Mouse (Mus musculus): ENCODE data around the gene Nfatc3.

Gene Nfatc3

GRCm38 (mm10) chr8:106145331-106145730 is 86.7 kb downstream of the Nfatc3 start:
- in situ Hi-C loops (cut with MboI): loop anchor here (25.0 kb wide), 1 partner anchor 517 kb away; no protein-coding TSS in a partner anchor

GRCm38 (mm10) chr8:106146014-106146413 is 87.4 kb downstream of the Nfatc3 start:
- in situ Hi-C loops (cut with MboI): loop anchor here (25.0 kb wide), 1 partner anchor 516 kb away; no protein-coding TSS in a partner anchor

DNA sequence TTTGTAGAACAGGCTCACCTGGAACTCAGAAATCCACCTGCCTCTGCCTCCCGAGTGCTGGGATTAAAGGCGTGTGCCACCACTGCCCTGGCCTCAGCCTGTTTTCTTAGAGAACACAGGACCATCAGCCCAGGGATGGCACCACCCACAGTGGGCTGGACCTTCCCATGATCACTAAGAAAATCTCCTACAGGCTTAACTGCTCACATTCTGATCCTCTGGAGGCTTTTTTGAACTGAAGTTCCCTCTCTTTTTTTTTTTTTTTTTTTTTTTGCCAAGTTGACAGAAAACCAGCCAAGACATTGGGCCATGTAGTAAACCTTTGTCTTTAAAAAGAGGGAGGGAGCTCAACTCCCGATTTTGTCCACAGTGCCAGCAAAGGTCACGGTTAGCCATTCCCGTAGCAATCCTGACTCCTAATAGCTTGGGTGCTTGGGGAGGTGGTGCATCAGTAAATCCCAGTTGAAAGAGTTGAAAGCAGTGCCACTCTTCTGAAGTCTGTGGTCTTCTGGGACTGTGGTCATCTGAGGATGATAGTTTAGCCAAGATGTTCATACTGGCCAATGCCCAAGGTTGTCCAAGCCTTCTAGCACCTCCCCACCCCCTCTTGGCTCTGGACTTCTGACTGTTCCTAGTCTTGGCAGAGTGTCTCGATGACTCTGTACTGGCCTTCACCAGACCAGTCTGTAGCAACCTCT is 89.4 kb downstream of the Nfatc3 start:
- in situ Hi-C loops (cut with MboI): loop anchor here (25.0 kb wide), 1 partner anchor 514 kb away; no protein-coding TSS in a partner anchor

DNA sequence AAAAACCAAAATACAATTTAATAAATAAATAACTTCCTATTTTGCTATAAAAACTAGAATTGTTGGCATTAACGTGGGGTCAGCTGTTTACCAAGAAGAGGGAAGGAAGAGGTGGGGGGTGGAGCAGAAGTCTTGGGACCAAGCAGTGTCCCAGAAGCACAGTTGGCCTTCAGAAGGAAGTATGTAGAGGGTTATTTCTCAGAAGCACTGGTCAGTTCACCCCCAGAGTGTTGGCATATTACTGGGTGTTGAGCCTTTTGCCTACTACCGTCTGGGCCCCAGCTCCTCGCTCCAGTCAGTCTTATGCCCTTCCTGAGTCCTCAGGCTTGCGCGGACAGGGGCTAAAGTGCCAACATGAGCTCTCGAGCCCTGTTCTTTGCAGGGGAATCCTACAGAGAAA is 90.4 kb downstream of the Nfatc3 start:
- in situ Hi-C loops (cut with MboI): loop anchor here (25.0 kb wide), 1 partner anchor 513 kb away; no protein-coding TSS in a partner anchor

GRCm38 (mm10) chr8:106149801-106150652 is 91.4 kb downstream of the Nfatc3 start, which contains the start of gene Pla2g15:
Pla2g15 (plus strand) TSS chr8:106150399.
- in situ Hi-C loops (cut with MboI): loop anchor here (25.0 kb wide), 1 partner anchor 512 kb away; no protein-coding TSS in a partner anchor

GRCm38 (mm10) chr8:106150653-106151000 is 92.0 kb downstream of the Nfatc3 start:
- in situ Hi-C loops (cut with MboI): no loop called here

DNA sequence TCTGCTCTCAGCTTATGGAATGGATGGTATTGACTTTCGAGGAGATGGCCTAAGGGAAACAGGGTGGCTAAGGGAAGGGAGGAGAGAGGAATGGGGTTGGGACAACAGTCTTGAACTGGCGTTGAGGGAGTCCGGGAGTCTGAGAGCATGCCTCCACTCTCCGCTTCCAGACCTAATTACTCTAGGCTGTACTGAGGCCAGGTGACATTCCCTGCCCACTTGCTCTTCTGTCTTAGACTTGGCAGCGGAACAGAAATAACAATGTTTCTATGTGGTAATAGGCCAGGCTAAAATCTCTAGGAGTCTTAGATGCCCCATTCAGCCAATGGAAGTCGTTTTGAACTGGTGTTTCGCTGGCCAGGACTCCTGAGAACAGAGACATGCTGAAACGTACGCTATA is 92.4 kb downstream of the Nfatc3 start:
- in situ Hi-C loops (cut with MboI): no loop called here

DNA sequence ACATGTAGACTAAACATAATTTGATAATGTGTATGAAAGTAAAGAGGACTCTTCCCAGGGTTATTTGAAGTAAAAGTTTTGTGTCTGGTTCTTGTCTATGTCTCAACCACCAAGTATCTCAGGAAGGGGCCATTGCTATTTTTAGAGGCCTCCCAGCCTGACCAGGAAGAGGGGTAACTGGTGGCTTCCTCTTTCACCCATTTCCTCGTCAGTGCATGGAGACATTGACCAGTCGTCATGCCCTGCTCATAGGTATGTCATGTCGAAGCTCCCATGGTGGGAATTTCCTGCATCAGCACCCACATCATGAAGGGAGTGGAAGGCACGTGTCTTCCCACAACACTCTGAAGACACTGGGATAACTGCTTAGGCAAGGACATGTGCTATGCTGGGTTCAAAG is 94.2 kb downstream of the Nfatc3 start:
- in situ Hi-C loops (cut with MboI): no loop called here

DNA sequence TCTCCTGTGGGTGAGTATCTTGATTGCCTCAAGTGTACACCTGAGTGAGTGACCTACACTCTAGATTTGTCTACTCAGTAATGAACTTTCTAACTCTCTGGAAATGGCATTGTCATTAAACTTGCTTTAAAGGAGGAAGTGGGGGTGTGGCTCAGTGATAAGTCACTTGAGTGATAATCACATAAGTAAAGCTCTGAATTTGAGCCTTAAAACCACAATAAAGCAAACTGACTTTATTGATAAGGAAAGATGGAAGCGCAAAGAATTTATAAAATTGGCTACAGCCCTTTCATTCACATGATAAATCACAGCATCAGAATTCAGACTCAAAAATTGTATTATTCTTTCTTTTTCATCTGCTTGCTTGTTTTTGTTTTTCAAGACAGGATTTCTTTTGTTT is 98.8 kb downstream of the Nfatc3 start:
- in situ Hi-C loops (cut with MboI): no loop called here

GRCm38 (mm10) chr8:106158381-106158780 is 99.7 kb downstream of the Nfatc3 start:
- in situ Hi-C loops (cut with MboI): no loop called here

DNA sequence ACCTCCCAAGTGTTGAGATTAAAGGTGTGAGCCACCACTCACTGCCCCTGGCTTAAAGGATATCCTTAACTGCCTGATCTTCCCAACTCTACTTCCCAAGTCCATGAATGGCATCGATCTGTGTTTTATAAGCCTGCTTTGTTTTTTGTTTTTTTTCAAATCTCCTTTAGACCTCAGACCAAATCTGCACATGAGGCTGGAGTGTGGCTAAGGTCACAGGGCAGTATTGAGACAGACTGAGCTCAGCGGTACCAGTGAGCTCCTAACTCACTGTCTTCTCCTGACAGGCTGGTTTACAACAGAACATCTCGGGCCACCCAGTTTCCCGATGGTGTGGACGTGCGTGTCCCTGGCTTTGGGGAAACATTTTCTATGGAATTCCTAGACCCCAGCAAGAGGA is 101.2 kb downstream of the Nfatc3 start:
- in situ Hi-C loops (cut with MboI): no loop called here

DNA sequence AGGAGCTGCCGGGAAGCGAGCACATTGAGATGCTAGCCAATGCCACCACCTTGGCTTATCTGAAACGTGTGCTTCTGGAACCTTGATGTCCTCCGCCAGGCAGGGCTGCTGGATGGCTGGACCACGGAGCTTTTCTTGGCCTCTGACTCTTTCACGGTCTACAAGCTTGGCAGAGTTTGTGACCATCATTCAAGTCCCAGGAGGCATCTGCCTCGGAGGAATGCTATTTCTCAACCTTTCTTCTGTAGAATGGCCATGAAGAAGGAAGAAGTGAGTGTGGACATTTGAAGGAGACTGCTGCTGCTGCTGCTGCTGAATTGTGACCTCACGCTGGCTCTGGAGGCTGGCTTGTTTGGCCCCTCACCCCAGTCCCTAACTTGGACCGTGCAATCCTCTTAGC is 104.6 kb downstream of the Nfatc3 start:
- in situ Hi-C loops (cut with MboI): no loop called here

GRCm38 (mm10) chr8:106165460-106165859 is 106.8 kb downstream of the Nfatc3 start:
- in situ Hi-C loops (cut with MboI): no loop called here

DNA sequence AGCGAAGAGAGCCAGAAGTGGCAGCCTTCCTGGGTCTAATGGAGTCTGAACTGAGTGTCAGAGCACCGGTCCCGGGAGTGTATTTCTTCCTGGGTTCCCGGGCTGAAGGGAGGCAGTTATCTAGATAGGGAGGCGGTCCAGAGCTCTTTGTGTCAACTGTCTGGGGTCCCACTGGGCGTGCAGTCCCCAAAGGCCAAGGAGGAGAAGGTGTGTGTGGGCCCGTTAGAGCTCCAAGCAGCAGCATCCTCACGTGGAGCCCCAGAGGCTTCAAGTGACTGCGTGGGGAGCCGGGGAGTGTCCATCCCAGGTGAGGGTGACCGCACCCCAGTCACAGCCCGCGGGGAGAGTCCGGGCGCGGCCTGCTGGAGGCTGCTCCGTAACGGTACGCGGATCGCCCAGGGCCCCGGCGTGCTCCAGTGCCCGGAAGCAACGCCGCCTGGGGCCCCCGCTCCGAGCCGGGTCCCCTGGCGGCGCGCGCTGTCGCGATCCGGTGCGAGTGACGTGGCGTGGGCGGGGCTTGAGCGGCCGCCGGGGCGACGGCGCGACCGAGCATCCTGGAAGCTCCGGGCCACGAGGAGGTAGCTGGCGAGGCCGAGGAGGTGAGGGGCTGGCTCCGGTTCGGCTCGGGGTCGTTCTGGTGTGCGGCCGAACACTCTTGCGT is 109.8 kb downstream of the Nfatc3 start, which contains the start of gene Slc7a6:
TSS of gene Slc7a6 (plus strand) at position 502 of the 661 bp plus-strand sequence.
- in situ Hi-C loops (cut with MboI): no loop called here

DNA sequence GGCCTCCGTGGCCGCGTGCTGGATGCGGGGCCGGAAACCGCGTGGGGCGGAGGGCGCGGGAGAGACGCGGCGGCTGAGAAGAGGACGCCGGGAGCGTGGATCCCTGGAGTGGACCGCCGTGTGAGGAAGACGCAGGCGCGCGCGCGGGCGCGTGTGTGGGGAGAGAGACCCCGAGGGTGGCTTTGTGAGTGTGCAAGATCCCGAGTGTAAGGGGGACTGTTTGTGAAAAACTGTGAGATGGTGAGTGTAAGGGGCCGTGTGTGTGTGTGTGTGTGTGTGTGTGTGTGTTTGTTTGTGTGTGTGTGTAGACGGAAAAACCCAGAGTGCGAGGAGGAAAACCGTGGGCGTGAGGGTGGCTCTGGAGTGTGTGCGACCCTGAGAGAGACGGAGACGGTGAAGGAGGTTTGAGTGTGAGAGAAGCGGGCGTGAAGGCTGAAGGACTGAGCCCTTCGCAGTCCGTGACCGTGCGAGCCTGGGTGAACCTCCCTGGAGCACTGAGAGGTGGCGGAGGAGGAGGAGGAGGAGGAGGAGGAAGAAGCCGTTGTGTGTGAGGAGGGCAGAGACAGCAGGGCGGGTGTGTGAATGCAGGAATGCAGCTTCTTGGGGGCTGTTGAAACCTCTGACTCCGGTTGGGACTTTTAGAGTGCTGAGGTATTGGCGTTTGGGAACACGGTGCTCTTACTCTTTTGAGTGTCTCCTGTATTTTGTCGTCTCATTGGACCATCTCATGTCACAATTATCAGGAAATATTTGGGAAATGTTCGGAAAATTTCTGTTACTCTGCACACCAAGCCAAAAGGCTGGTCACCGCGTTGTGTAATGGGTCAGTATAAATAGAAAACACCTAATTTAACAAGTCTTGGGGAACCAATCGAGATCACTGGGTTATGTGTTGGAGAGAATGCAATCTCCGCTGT is 110.6 kb downstream of the Nfatc3 start:
- in situ Hi-C loops (cut with MboI): no loop called here

- in situ Hi-C loops (cut with MboI): no loop called here
Measured at GRCm38 (mm10) chr8:106169934-106170480, 111.4 kb downstream of the Nfatc3 start.

DNA sequence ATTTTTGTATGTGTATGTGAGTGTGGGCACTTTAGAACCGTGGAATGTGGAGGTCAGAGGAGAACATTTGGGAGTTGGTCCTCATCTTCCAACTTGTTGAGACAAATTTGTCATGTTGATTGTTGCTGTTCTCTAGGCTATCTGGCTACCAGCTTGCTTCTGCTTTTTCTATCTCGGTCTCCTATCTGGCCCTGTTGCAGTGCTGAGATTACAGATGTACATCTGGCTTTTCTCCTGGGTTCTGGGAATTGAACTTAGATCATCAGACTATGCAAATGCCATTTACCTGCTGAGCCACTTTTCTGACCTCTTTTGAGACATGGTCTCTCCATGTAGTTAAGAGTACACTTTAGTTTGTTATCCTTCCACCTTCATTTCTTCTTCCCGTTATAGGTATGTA is 114.9 kb downstream of the Nfatc3 start:
- in situ Hi-C loops (cut with MboI): no loop called here

DNA sequence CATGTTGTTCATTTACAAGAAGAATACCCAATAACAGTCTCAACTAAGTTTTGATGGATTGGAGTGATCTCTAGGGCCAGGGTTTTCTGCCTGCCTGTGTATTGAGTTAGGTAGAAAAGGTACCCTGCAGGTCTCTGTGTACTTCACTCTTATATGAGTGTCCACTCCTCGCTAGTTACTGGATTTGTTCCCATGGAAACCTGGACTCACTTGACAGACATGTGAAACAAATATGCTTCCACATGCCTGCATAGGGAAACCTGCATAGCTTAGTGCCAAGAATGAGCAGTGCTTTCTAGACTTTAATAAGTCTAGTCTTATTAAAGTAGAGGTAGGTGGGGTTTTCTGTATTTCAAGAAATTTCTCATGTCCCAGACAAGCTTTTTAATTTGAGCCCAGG is 118.3 kb downstream of the Nfatc3 start:
- in situ Hi-C loops (cut with MboI): no loop called here

DNA sequence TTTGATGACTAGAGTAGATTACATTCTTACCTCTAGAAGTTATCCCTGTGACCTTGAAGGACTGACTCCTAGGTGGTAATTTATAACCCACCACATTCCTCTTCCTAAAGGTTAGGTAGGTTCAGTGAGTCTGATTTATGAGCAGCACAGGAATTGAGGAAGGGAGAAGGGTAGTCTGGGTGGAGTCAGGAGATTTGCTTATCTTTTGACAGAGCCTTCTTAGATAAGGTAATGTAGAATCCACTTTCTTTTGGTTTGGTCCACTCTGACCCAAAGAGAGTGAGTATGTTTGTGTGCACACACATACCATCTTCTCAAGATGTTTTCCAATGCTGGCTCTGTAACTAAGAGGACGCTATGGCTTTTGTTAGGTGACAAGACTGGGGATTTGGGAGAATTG is 119.0 kb downstream of the Nfatc3 start:
- in situ Hi-C loops (cut with MboI): no loop called here

DNA sequence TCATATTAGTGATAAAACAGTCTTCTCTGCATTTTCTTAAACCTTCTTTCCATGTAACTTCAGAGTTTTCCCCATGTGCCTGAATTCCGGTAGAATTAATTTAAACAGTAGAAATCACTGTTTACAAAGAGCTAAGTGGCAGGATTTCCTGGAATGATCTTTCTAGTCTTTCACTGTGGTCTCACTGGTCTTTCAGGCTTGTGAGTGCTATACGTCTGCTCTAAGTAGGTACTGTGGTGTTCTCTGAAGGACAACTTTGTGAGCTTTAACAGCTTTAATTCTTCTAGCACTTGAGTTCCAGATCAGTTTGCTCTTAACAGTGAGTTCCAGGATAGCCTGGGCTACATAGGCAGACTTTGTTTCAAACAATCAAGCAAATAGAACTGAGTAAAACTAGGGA is 119.8 kb downstream of the Nfatc3 start:
- in situ Hi-C loops (cut with MboI): no loop called here
